In genomic region chr16:37682309-37682975, GRCm38 (mm10) we compare ENCODE assay signal across 8 mouse cellular contexts. TPM values are rescaled to one million over a fixed set of nuclear protein-coding genes. Genes with fewer than 3 reads are reported as not detected.
A peak's percentile ranks its signal among the peaks of the same experiment; 100 is the strongest.
DNase-seq lines count a peak whose midpoint lies in the region.

No protein-coding gene starts in this region.

- no peaks in the 10 kb centered on the region for H3K36me3 ChIP-seq in hindbrain, embryonic 10.5 days

- H3K4me3 ChIP-seq in hindbrain, embryonic 10.5 days, result no peak overlapping the region

- no peaks in the 10 kb centered on the region for H3K9me3 ChIP-seq in hindbrain, embryonic 10.5 days

- H3K4me1 ChIP-seq in hindbrain, embryonic 10.5 days (replicated peaks), result peaks cover 51% of the 10 kb centered on the region

- peak overlapping the region; percentile 95 for H3K27ac ChIP-seq in hindbrain, embryonic 10.5 days

- peak; percentile 75 for DNase-seq in R1 (ENCODE audit: low read depth, low spot score)
- peak; percentile 96 to 98 for DNase-seq in cerebellum, postnatal 10 days
- DNase-seq in frontal cortex, postnatal 10 days (ENCODE audit: low spot score in 2 of 2), result peak; percentile 74 to 84
- DNase-seq in hindbrain, embryonic 10.5 days (ENCODE audit: low spot score), result peak; percentile 84
- DNase-seq in layer of hippocampus, postnatal 14 days (ENCODE audit: low spot score in 2 of 2), result peak; percentile 92 to 94
- DNase-seq in lung, postnatal 25 days (ENCODE audit: low spot score), result peak; percentile 87
- DNase-seq in right cerebral cortex, adult 18-20 months, result peak; percentile 94
- peak; percentile 58 for DNase-seq in urinary bladder, postnatal 10 days (ENCODE audit: low spot score)

- no peaks in the 10 kb centered on the region for H3K27me3 ChIP-seq in hindbrain, embryonic 10.5 days (ENCODE audit: insufficient read depth, poor library complexity, severe bottlenecking)

- 52% methylated on average over 7 of the region's 7 CpGs for WGBS in hindbrain, embryonic 10.5 days

RNA-seq across cellular contexts. Expression of gene Ndufb4, which starts 28.2 kb away (rescaled TPM):
- polyA plus RNA-seq in hindbrain, embryonic 10.5 days (2016; fragmentation: Nextera tagmentation; extraction: Ambion mirVana), result 47.6 and 54.3 TPM in 2 replicates
- 10 to 100 TPM; 70.0 to 84.8 TPM for total RNA-seq in layer of hippocampus, postnatal 14 days (2021)
